Mouse (Mus musculus): ENCODE measurements around the gene Daxx.
"Not testable (repeated sequence)": the region's sequence is repeated elsewhere in the genome, so short reads cannot be mapped to it uniquely, and the experiment has no call there.

The Daxx gene

GRCm38 (mm10) chr17:33909077-33909868, at the start of gene Daxx:
Gene Daxx, plus strand, starts transcription at chr17:33909414.
- DNase-seq, result peak; percentile 97

DNA sequence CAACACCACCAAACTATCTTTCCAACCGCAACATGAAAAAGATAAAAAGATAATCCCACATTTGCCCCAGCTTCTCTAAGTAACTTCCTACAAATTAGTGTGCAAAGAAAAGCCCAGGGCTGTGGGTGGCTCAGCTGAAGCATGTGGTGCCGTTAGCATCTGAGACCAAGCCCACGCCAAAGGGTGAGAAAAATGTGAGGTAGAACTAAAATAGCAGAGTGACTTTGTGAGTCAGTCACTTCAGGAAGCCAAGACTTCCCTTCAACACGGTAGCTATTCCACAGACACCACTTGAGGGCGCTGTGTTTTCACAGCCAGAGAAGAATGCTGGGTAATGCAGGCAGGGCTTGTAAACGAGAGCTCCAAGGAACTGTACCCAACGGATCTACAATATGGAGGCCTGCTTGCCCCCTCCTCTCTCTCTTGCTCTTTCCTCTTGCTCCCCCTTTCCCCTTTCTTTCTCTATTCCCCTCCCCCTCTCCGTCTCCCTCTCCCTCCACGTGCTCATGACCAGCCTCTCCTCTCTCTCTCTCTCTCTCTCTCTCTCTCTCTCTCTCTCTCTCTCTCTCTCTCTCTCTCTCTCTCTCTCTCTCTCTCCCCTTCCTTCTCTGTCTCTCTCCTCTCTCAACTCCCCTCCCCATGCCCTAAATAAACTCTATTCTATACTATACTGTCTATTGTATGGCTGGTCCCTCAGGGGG, 43.7 kb upstream of the Daxx start:
- peak; percentile 78 for DNase-seq

DNA sequence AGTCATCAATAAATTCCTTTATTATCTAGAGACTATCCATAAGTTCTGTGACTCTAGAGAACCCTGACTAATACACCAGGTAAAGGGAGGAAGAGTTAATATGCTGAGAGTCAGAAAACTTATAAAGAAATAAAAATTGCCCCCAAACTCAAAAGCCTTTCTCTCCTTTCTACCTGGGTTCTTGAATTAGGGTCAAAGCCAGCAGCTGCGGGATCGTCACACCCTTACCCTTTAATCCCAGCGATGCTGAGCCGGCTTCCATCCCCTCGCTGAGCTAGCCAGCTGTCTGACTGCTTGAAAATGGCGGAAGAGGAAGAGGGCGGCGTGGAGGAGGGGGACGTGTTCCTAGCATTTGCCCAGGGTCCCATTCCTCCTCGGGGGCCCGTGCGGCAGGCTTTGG, 35.7 kb upstream of the Daxx start, which contains the start of gene Gm7029:
Gene Gm7029 (plus strand): TSS at position 301 of the 400 bp plus-strand sequence.
- not testable (repeated sequence) for DNase-seq

- DNase-seq, result no peak
These were observed 34.8 kb upstream of the Daxx start for GRCm38 (mm10) chr17:33874411-33874810.

- DNase-seq, result peak; percentile 21
These were observed 33.4 kb upstream of the Daxx start for GRCm38 (mm10) chr17:33875797-33876196.

GRCm38 (mm10) chr17:33884320-33884719, 24.9 kb upstream of the Daxx start:
- DNase-seq, result not testable (repeated sequence)

- DNase-seq, result not testable (repeated sequence)
These were observed 21.4 kb upstream of the Daxx start for GRCm38 (mm10) chr17:33887802-33888201.

GRCm38 (mm10) chr17:33888230-33888629, 21.0 kb upstream of the Daxx start:
- not testable (repeated sequence) for DNase-seq

- not testable (repeated sequence) for DNase-seq
These were observed 19.2 kb upstream of the Daxx start for GRCm38 (mm10) chr17:33889941-33890532.

DNA sequence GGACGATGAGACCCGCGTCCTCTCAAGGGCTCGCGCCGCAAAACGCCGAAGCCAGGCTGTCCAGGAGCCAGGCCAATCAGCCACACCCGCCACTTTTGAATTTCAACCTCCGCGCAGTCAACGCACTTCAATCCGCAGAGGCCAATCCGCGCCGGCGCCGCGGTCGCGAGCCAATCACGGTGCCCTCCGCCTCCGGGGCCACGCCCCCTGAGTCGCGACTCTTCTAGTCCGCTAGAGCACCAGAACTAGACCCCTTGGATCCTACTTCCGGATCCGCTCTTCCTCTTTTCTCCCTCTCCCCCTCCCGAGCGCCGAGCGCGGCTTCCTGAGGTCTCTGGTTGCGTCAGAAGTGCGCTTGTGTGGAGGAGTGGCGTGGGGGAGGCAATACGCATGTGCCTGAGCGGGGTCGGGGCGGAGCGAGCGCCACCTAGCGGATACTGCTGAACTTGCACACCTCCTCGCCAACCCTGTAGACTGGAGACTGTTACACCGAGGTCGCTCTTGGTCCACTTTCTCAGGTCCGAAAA, 18.6 kb upstream of the Daxx start, which contains the start of gene Kifc1:
Gene Kifc1 (minus strand): TSS at position 129 of the 527 bp plus-strand sequence.
- peak; percentile 98 for DNase-seq

DNA sequence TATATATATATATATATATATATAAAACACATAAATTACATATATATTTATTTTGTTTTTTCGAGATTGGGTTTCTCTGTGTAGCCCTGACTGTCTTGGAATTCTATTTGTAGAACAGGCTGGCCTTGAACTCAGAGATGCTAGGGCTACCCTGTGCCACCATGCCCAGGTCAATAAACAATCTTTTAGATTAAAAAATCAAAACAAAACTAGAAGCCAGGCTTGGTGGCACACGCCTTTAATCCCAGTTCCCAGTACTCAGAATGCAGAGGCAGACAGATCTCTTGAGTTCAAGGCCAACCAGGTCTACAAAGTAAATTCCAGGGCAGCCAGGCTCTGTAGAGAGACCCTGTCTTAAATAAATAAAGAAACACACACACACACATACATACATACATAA, 17.9 kb upstream of the Daxx start:
- DNase-seq, result no peak

- DNase-seq, result not testable (repeated sequence)
These were observed 17.3 kb upstream of the Daxx start for GRCm38 (mm10) chr17:33891892-33892291.

GRCm38 (mm10) chr17:33892429-33892828, 16.8 kb upstream of the Daxx start:
- DNase-seq, result no peak

DNA sequence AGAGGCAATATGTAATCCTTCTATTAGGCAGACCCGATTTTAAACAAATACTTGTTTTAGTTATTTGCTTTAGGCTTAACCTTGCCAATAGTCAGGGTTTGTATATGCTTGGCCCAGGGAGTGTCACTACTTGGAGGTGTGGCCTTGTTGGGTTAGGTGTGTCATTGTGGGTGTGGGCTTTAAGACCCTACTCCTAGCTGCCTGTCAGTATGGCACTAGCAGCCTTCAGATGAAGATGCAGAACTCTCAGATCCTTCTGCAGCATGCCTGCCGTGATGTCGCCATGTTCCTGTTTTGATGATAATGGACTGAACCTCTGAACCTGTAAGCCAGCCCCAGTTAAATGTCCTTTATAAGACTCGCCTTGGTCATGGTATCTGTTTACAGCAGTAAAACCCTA, 16.2 kb upstream of the Daxx start:
- not testable (repeated sequence) for DNase-seq

DNA sequence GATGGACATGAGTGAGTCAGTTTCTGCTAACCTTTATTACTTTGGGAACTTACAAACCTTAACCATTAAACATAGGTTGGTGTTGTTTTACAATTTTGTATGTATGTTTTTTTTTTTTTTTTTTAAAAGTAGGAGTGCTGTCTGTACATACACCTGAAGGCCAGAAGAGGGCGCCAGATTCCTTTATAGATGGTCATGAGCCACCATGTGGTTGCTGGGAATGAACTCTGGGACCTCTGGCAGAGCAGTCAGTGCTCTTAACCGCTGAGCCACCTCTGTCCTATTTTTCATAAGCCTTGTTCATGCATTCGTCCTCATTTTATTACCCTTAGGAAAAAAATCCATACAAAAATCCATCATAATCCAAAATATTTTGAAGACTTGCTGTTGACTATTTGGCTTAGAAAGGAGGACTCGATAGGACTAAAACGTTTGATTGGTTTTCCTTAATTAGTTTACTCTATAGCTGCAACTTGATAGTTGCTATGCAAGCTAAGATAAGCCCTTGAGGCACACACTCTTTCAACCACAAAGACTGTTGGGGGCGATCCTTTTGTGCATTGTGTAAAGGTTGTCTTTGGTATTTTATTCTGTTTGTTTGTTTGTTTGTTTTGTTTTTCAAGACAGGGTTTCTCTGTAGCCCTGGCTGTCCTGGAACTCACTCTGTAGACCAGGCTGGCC, 12.0 kb upstream of the Daxx start:
- peak; percentile 77 for DNase-seq

- DNase-seq, result not testable (repeated sequence)
These were observed 11.0 kb upstream of the Daxx start for GRCm38 (mm10) chr17:33898193-33898592.

GRCm38 (mm10) chr17:33899642-33900041, 9.6 kb upstream of the Daxx start:
- peak; percentile 68 for DNase-seq

DNA sequence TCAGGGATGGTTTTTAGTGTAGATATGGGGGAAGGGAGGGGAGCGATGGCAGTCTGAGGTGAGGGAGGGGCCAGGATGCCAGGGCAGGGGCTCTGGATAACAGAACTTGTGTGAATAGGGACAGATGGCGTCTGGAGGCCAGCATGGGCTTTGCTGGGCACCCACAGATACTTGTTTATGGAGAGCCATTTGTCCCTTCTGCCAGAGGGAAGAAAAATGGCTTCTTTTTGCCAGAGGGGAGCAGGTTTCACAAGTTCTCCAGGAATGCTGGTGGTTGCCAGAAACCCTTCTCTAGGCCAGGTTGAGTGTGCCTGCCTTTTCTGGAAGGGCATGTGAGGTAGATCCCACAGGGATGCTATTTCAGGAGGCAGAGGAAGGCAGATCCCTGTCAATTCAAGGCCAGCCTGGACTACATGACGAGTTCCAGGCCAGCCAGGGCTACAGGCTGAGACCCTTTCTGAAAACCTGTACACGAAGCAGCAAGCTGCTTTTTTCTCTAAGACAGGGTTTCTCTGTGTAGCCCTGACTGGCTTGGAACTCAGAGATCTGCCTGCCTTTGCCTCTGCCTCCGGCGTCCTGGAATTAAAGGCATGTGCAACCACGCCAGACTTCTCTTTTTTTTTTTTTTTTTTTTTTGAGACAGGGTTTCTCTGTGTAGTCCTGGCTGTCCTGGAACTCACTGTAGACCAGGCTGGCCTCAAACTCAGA, 8.8 kb upstream of the Daxx start:
- DNase-seq, result peak; percentile 58

- DNase-seq, result no peak
These were observed 8.3 kb upstream of the Daxx start for GRCm38 (mm10) chr17:33900989-33901314.

- DNase-seq, result no peak
These were observed 7.6 kb upstream of the Daxx start for GRCm38 (mm10) chr17:33901653-33902052.

GRCm38 (mm10) chr17:33902079-33902478, 7.1 kb upstream of the Daxx start:
- no peak for DNase-seq

GRCm38 (mm10) chr17:33902491-33902890, 6.7 kb upstream of the Daxx start:
- peak; percentile 68 for DNase-seq

All from liver (tissue).